Mouse (Mus musculus): ENCODE results near the gene Frat2.
A peak's percentile ranks its signal among the peaks of the same experiment; 100 is the strongest.
"Not testable (repeated sequence)": the region's sequence is repeated elsewhere in the genome, so short reads cannot be mapped to it uniquely, and the experiment has no call there.

The Frat2 gene

GRCm38 (mm10) chr19:41847992-41848851 is at the start of gene Frat2:
Gene Frat2, minus strand, starts transcription at chr19:41848132.
- DNase-seq (ENCODE audit: low spot score in 2 of 2): peak; percentile 80 to 89

GRCm38 (mm10) chr19:41896319-41896711 is 48.4 kb upstream of the Frat2 start:
- DNase-seq (ENCODE audit: low spot score in 2 of 2): no peak

- DNase-seq (ENCODE audit: low spot score in 2 of 2): peak; percentile 63 to 75
Observed at GRCm38 (mm10) chr19:41895460-41896318, 47.8 kb upstream of the Frat2 start, which contains the start of gene Rrp12. Gene Rrp12, minus strand, starts transcription at chr19:41896173.

- DNase-seq (ENCODE audit: low spot score in 2 of 2): no peak
Observed at GRCm38 (mm10) chr19:41894959-41895358, 47.0 kb upstream of the Frat2 start.

- DNase-seq (ENCODE audit: low spot score in 2 of 2): no peak
Observed at GRCm38 (mm10) chr19:41888191-41888590, 40.3 kb upstream of the Frat2 start.

GRCm38 (mm10) chr19:41883882-41884281 is 36.0 kb upstream of the Frat2 start:
- DNase-seq (ENCODE audit: low spot score in 2 of 2): no peak

GRCm38 (mm10) chr19:41881842-41882241 is 33.9 kb upstream of the Frat2 start:
- no peak for DNase-seq (ENCODE audit: low spot score in 2 of 2)

- DNase-seq (ENCODE audit: low spot score in 2 of 2): no peak
Observed at GRCm38 (mm10) chr19:41874356-41874755, 26.4 kb upstream of the Frat2 start.

- no peak for DNase-seq (ENCODE audit: low spot score in 2 of 2)
Observed at GRCm38 (mm10) chr19:41872285-41872684, 24.4 kb upstream of the Frat2 start.

GRCm38 (mm10) chr19:41869946-41870345 is 22.0 kb upstream of the Frat2 start:
- DNase-seq (ENCODE audit: low spot score in 2 of 2): not testable (repeated sequence)

- no peak for DNase-seq (ENCODE audit: low spot score in 2 of 2)
Observed at GRCm38 (mm10) chr19:41869296-41869695, 21.4 kb upstream of the Frat2 start.

- no peak for DNase-seq (ENCODE audit: low spot score in 2 of 2)
Observed at GRCm38 (mm10) chr19:41866707-41867106, 18.8 kb upstream of the Frat2 start.

- DNase-seq (ENCODE audit: low spot score in 2 of 2): no peak
Observed at GRCm38 (mm10) chr19:41857816-41858310, 9.9 kb upstream of the Frat2 start.

- DNase-seq (ENCODE audit: low spot score in 2 of 2): no peak
Observed at GRCm38 (mm10) chr19:41857086-41857762, 9.3 kb upstream of the Frat2 start.

GRCm38 (mm10) chr19:41852423-41852822 is 4.5 kb upstream of the Frat2 start:
- DNase-seq (ENCODE audit: low spot score in 2 of 2): no peak

- no peak for DNase-seq (ENCODE audit: low spot score in 2 of 2)
Observed at GRCm38 (mm10) chr19:41850719-41851543, 3.0 kb upstream of the Frat2 start.

GRCm38 (mm10) chr19:41850021-41850718 is 2.2 kb upstream of the Frat2 start:
- no peak for DNase-seq (ENCODE audit: low spot score in 2 of 2)

GRCm38 (mm10) chr19:41847614-41847991 is 329 bp downstream of the Frat2 start:
- not testable (repeated sequence) for DNase-seq (ENCODE audit: low spot score in 2 of 2)

GRCm38 (mm10) chr19:41847091-41847581 is 796 bp downstream of the Frat2 start:
- DNase-seq (ENCODE audit: low spot score in 2 of 2): peak; percentile 7 to 53

All from urinary bladder, adult 18-20 months (tissue).